Mouse (Mus musculus): ENCODE data around the gene Pabpn1l. TPM values are rescaled to one million over a fixed set of nuclear protein-coding genes. Genes with fewer than 3 reads are reported as not detected.

Gene Pabpn1l
- total RNA-seq (2023): under 1 TPM in 1 of 2 experiments, not detected in 1; 0.64 TPM

DNA sequence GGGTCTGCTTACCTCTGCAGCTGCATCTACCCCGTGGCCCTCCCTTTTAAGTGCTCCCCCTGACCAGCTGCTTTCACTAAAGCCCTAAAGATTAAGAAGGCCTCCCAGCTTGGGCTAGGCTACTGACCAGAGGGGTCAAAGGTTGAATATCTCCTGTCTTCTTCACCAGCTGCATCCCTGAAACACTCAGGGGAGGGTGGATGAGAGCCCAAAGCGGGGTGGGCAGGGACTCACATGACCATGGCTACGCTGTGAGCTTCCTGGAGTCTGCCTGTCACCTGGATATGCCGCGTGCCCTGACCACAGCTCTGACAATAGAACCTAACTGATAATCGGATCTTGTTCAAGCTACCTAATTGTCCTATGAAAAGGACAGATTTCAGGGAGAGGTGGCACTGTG is at the start of gene Pabpn1l:
Pabpn1l (minus strand) TSS at position 13 of the 400 bp plus-strand sequence.

DNA sequence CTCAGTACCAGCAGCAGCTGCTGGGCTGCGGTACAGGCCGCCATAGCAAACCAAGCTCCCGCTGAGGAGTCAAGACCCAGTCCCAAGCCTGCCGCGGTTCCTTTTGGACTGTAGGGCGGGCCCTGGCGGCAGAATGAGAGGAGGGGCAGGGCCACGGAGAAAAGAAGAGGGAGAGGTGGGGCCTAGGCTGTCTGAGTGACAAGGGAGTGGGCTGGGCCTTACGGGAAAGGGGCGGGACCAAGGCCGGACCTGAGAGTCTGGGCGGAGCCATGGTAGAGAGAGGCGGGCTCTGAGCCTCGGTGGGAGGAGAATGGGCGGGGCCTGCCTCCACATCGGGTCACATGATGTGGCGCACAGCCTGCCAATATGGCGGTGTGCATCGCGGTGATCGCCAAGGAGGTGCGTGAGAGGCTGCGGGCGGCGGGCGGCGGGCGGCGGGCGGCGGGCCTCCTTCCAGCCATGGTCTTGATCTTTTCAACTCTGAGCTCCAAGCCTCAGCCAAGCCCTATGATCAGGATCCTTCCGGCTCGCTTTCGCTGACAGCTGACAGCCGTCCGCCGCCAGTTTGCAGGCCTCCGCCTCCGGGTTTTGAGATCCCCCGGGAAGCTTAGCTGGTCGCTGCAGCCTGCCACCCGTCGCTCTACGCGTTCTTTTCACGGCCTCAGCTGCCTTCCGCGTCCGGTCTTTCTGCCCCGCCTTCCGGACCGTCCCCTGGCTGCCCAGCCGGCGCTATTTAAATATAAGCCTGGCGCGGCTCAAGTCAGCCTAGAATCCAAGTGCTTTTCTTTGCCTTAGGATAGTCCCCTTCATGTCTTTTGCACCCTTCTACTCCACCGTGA is 11.0 kb downstream of the Pabpn1l start, which contains the start of the genes Galns and Trappc2l:
Galns (minus strand) TSS at position 169 of the 839 bp plus-strand sequence.
Trappc2l (plus strand) TSS at position 346 of the 839 bp plus-strand sequence.

DNA sequence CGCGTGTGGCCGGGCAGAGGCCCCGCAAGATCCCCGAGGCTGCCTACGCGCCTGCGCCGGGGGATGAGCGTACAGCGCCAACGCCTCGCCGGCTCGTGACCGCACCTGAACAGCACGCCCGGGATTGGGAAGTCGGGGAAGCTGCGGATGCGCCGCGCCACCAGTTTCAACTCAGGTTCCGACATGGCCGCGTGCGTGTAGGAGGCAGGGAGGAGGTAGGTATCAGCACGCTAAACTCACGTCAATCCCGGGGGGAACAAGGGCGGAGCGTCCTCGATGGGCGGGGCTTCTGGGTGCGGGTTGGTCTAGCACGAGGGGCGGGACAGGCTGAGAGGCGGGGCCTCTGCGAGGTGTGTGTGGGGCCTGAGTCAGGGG is 45.9 kb downstream of the Pabpn1l start, which contains the start of gene Aprt:
Aprt (minus strand) TSS at position 262 of the 375 bp plus-strand sequence.

Other genes with a start within 250 kb of the Pabpn1l start
- 100 to 1,000 TPM; 104 to 105 TPM for gene Zc3h18, start 246.1 kb downstream of the Pabpn1l start, total RNA-seq (2023)
- 1 to 10 TPM in 1 of 2 experiments, under 1 TPM in 1; 0.81 to 1.4 TPM for gene Il17c, start 200.7 kb downstream of the Pabpn1l start, total RNA-seq (2023)
- gene Cyba, start 189.8 kb downstream of the Pabpn1l start, total RNA-seq (2023): 100 to 1,000 TPM; 297 to 328 TPM
- 1 to 10 TPM; 7.6 to 8.2 TPM for gene Mvd, start 179.3 kb downstream of the Pabpn1l start, total RNA-seq (2023)
- 1 to 10 TPM in 1 of 2 experiments, under 1 TPM in 1; 0.87 to 2.5 TPM for gene Snai3, start 162.0 kb downstream of the Pabpn1l start, total RNA-seq (2023)
- gene Rnf166, start 146.7 kb downstream of the Pabpn1l start, total RNA-seq (2023): 10 to 100 TPM; 40.6 to 41.7 TPM
- gene Ctu2, start 146.6 kb downstream of the Pabpn1l start, total RNA-seq (2023): 10 to 100 TPM; 66.0 to 71.3 TPM
- 10 to 100 TPM; 51.2 to 62.3 TPM for gene Piezo1, start 71.4 kb downstream of the Pabpn1l start, total RNA-seq (2023)
- 100 to 1,000 TPM; 117 to 146 TPM for gene Cdt1, start 54.7 kb downstream of the Pabpn1l start, total RNA-seq (2023)
- 10 to 100 TPM; 77.0 to 79.4 TPM for gene Aprt, start 45.8 kb downstream of the Pabpn1l start, total RNA-seq (2023)
- gene Galns, start 11.3 kb downstream of the Pabpn1l start, total RNA-seq (2023): 10 to 100 TPM; 25.3 to 35.9 TPM
- 10 to 100 TPM; 48.5 to 58.9 TPM for gene Trappc2l, start 11.1 kb downstream of the Pabpn1l start, total RNA-seq (2023)
- 10 to 100 TPM; 55.4 to 70.3 TPM for gene Cbfa2t3, start 76.4 kb upstream of the Pabpn1l start, total RNA-seq (2023)
- 10 to 100 TPM; 15.6 to 21.9 TPM for gene Acsf3, start 152.7 kb upstream of the Pabpn1l start, total RNA-seq (2023)
- gene Cdh15, start 225.2 kb upstream of the Pabpn1l start, total RNA-seq (2023): not detected